Mouse (Mus musculus): ENCODE results near the gene Lrit2. TPM values are rescaled to one million over a fixed set of nuclear protein-coding genes. Genes with fewer than 3 reads are reported as not detected.

Lrit2 gene
- total RNA-seq, 4 experiments from 2014 or later, result not detected

DNA sequence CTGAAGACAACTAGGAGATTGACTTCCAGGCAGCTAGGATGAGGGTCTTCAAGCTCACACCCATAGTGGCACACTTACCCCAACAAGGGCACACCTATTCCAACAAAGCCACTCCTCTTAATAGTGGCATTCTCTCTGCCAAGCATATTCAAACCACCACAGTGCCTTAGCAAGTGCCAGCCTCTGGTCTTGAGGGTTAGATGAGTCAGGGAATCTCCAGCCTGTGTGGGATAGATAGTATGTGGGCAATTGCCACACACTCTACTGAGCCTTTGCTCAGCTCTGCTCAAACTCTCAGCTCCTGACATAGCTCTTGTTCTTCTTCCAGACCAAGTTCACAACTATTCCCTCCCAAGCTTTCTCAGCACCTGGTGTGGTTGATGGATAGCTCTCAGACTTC lies 43.6 kb downstream of the Lrit2 start:
- DNase-seq (ENCODE audit: low spot score), result no peak

DNA sequence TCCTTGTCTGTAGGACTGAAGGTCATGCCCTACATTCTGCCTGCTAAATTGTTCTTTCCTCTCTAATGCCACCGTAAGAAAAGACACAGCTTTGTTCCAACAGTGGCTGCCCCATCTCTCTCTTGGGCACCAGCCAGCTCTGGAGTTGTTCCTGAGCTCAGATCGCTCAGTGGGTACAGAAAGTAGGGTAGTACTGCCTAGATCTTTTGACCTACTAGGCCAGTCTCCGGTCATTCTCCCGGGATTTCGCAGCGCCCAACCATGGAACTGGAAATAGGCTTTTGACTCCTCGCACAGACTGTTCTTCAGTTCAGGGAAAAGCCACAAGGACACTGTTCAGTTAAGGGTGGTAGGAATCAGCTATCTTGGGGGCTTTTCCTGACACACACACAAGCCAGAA lies 45.2 kb downstream of the Lrit2 start:
- no peak for DNase-seq (ENCODE audit: low spot score)

DNA sequence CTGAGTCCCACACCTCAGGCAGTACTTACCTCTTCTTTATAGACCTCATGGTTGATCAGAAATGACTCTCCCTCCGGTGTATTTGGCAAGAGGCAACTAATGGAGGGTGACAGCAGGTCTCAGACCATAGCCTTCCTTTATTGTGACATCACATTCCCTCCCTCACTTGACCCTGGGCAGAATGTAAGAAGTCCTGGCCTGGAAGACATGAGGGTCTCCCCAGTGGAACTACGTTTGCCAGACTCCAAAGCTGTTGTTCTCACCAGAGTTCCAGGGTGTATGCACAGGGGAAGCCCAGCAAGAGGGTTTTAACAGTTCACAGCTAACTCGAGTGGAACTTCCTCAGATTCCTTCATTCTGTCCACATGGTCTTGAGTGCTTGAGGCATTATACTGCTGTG lies 46.2 kb downstream of the Lrit2 start, which contains the start of gene 2610528A11Rik:
2610528A11Rik (minus strand) TSS at position 101 of the 400 bp plus-strand sequence.
- no peak for DNase-seq (ENCODE audit: low spot score)

DNA sequence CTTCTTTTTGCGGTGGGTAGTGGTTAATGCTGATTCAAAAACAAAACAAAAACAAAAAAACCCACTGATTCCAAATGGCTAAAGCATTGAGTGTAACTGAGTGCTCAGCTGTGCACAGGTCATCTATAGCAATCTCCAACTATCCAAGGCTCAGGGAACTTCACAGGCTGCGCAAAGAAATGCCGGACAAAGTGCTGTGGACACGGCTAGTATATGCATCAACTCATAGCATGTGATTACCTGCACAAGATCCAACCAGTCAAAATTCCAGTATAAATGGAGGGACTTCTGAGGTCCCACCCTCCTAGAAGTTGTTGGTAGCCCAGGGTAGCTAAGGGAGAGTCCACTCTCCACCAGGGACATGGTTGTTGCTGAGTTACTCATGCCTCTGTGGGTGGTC lies 51.5 kb downstream of the Lrit2 start:
- no peak for DNase-seq (ENCODE audit: low spot score)

Other genes with a start within 250 kb of the Lrit2 start
- 100 to 1,000 TPM; 111 to 141 (median 137) TPM for gene Ccser2, start 99.2 kb upstream of the Lrit2 start, total RNA-seq (2022)
- gene Rgr, start 19.0 kb upstream of the Lrit2 start, total RNA-seq (2022), result not detected
- gene Lrit1, start 13.1 kb upstream of the Lrit2 start, total RNA-seq (2022), result not detected
- not detected for gene Cdhr1, start 30.4 kb downstream of the Lrit2 start, total RNA-seq (2022)
- gene 2610528A11Rik, start 46.1 kb downstream of the Lrit2 start, total RNA-seq (2022), result not detected
- 100 to 1,000 TPM; 632 to 720 (median 680) TPM for gene Ghitm, start 67.3 kb downstream of the Lrit2 start, total RNA-seq (2022)